Mouse (Mus musculus): ENCODE measurements around the gene Rims4. TPM values are rescaled to one million over a fixed set of nuclear protein-coding genes. Genes with fewer than 3 reads are reported as not detected.

The Rims4 gene
- polyA plus RNA-seq, 1 experiment from 2014 or later: 0.11 TPM

GRCm38 (mm10) chr2:163853461-163853901, 65.0 kb downstream of the Rims4 start, which contains the start of gene Kcnk15:
Kcnk15 (plus strand) TSS chr2:163853651.
- no peak for ATAC-seq
- Histone ChIP-seq H3K4me3 (no peak within 1 kb of the TSS), H3K9ac (no peak within 1 kb of the TSS), H3K27me3 (replicated peaks) (peaks cover 92% of the 10 kb centered on the region), H3K4me1 (no peaks in the 10 kb centered on the region), H3K27ac (no peak within 1 kb of the TSS), H3K9me3 (replicated peaks) (no peaks in the 10 kb centered on the region), H3K4me2 (peak within 1 kb of the TSS; percentile 12; the same call in 1 of the 2 replicates), H3K36me3 (no peaks in the 10 kb centered on the region)
- WGBS (ENCODE audit: insufficient replicate concordance): 3% methylated on average over 38 of the region's 38 CpGs

GRCm38 (mm10) chr2:163842043-163842442, 76.4 kb downstream of the Rims4 start:
- H3K9me3 ChIP-seq (replicated peaks): no peaks in the 10 kb centered on the region
- H3K36me3 ChIP-seq: no peaks in the 10 kb centered on the region
- no peak overlapping the region for H3K9ac ChIP-seq
- H3K4me1 ChIP-seq: no peaks in the 10 kb centered on the region
- H3K27ac ChIP-seq: no peak overlapping the region
- ATAC-seq: no peak
- no peak overlapping the region for H3K4me3 ChIP-seq
- 0 out of 2 replicates have a peak, but pooled peaks cover 3% of the 10 kb centered on the region for H3K27me3 ChIP-seq (replicated peaks)
- no peak overlapping the region for H3K4me2 ChIP-seq
- WGBS (ENCODE audit: insufficient replicate concordance): 59% methylated on average over 4 of the region's 4 CpGs

GRCm38 (mm10) chr2:163839519-163839918, 79.0 kb downstream of the Rims4 start:
- Histone ChIP-seq H3K9ac (no peak overlapping the region), H3K27me3 (replicated peaks) (0 out of 2 replicates have a peak, but pooled peaks cover 3% of the 10 kb centered on the region), H3K4me2 (no peak overlapping the region), H3K36me3 (no peaks in the 10 kb centered on the region), H3K9me3 (replicated peaks) (no peaks in the 10 kb centered on the region), H3K27ac (no peak overlapping the region), H3K4me1 (no peaks in the 10 kb centered on the region), H3K4me3 (no peak overlapping the region)
- 58% methylated on average over 6 of the region's 6 CpGs for WGBS (ENCODE audit: insufficient replicate concordance)
- ATAC-seq: no peak

GRCm38 (mm10) chr2:163838043-163838442, 80.4 kb downstream of the Rims4 start:
- H3K27ac ChIP-seq: no peak overlapping the region
- H3K4me1 ChIP-seq: no peaks in the 10 kb centered on the region
- no peak overlapping the region for H3K4me2 ChIP-seq
- H3K4me3 ChIP-seq: no peak overlapping the region
- 0 out of 2 replicates have a peak, but pooled peaks cover 3% of the 10 kb centered on the region for H3K27me3 ChIP-seq (replicated peaks)
- ATAC-seq: no peak
- no peaks in the 10 kb centered on the region for H3K36me3 ChIP-seq
- H3K9me3 ChIP-seq (replicated peaks): no peaks in the 10 kb centered on the region
- H3K9ac ChIP-seq: no peak overlapping the region
- 21% methylated on average over 9 of the region's 9 CpGs for WGBS (ENCODE audit: insufficient replicate concordance)

GRCm38 (mm10) chr2:163831163-163831562, 87.3 kb downstream of the Rims4 start:
- Histone ChIP-seq H3K4me2 (no peak overlapping the region), H3K27ac (no peak overlapping the region)
- WGBS (ENCODE audit: insufficient replicate concordance): 26% methylated on average over 1 of the region's 1 CpGs

GRCm38 (mm10) chr2:163826494-163826893, 92.0 kb downstream of the Rims4 start:
- Histone ChIP-seq H3K4me2 (no peak overlapping the region), H3K4me3 (no peak overlapping the region), H3K27ac (no peak overlapping the region), H3K4me1 (no peaks in the 10 kb centered on the region), H3K9me3 (replicated peaks) (no peaks in the 10 kb centered on the region), H3K36me3 (no peaks in the 10 kb centered on the region), H3K9ac (no peak overlapping the region), H3K27me3 (replicated peaks) (peaks cover 6% of the 10 kb centered on the region; the same call in 1 of the 2 replicates)
- no peak for ATAC-seq
- WGBS (ENCODE audit: insufficient replicate concordance): 59% methylated on average over 5 of the region's 5 CpGs

More at GRCm38 (mm10) chr2:163831163-163831562, 87.3 kb downstream of the Rims4 start:
- Histone ChIP-seq H3K36me3 (no peaks in the 10 kb centered on the region), H3K27me3 (replicated peaks) (no peaks in the 10 kb centered on the region), H3K9me3 (replicated peaks) (no peaks in the 10 kb centered on the region), H3K4me1 (no peaks in the 10 kb centered on the region), H3K4me3 (no peak overlapping the region), H3K9ac (no peak overlapping the region)
- no peak for ATAC-seq

- Histone ChIP-seq H3K9ac (no peak overlapping the region), H3K27me3 (replicated peaks) (peaks cover 6% of the 10 kb centered on the region; the same call in 1 of the 2 replicates), H3K9me3 (replicated peaks) (no peaks in the 10 kb centered on the region), H3K36me3 (no peaks in the 10 kb centered on the region), H3K4me1 (no peaks in the 10 kb centered on the region), H3K27ac (no peak overlapping the region), H3K4me3 (no peak overlapping the region), H3K4me2 (no peak overlapping the region)
- no peak for ATAC-seq
- 64% methylated on average over 1 of the region's 1 CpGs for WGBS (ENCODE audit: insufficient replicate concordance)
Measured at GRCm38 (mm10) chr2:163825861-163826260, 92.6 kb downstream of the Rims4 start.

DNA sequence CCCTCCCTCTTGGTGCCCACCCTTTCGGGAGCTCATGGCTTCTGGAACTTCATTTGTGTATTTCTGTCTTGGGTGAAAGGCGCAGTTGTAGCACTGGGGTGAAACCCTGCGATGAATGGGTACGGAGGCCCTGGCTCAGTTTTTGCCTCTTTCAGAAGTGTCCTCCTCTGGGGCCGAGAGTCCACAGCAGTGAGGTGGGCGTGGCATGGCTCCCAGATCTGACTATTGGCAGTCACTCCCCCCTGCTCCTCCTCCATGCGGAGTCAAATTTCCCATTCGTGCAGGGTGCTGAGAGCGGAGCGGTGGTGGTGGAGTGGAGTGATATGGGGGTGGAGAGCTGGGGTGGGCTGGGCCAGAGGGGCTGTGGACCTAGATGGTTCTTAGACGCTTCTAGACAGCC, 94.7 kb downstream of the Rims4 start:
- no peak overlapping the region for H3K9ac ChIP-seq
- H3K9me3 ChIP-seq (replicated peaks): no peaks in the 10 kb centered on the region
- H3K27me3 ChIP-seq (replicated peaks): peaks cover 6% of the 10 kb centered on the region; the same call in 1 of the 2 replicates
- H3K4me3 ChIP-seq: no peak overlapping the region
- WGBS (ENCODE audit: insufficient replicate concordance): 33% methylated on average over 11 of the region's 11 CpGs
- no peak overlapping the region for H3K27ac ChIP-seq
- ATAC-seq: peak; percentile 64
- H3K4me1 ChIP-seq: no peaks in the 10 kb centered on the region
- H3K4me2 ChIP-seq: 0 out of 2 replicates have a peak overlapping the region, but pooled peaks have one; percentile 0
- no peaks in the 10 kb centered on the region for H3K36me3 ChIP-seq

GRCm38 (mm10) chr2:163823248-163823647, 95.2 kb downstream of the Rims4 start:
- H3K9ac ChIP-seq: no peak overlapping the region
- peaks cover 6% of the 10 kb centered on the region; the same call in 1 of the 2 replicates for H3K27me3 ChIP-seq (replicated peaks)
- no peak overlapping the region for H3K27ac ChIP-seq
- no peak for ATAC-seq
- H3K4me2 ChIP-seq: no peak overlapping the region
- no peak overlapping the region for H3K4me3 ChIP-seq
- H3K36me3 ChIP-seq: no peaks in the 10 kb centered on the region
- 7% methylated on average over 4 of the region's 4 CpGs for WGBS (ENCODE audit: insufficient replicate concordance)
- H3K4me1 ChIP-seq: no peaks in the 10 kb centered on the region
- no peaks in the 10 kb centered on the region for H3K9me3 ChIP-seq (replicated peaks)

- Histone ChIP-seq H3K27ac (no peak within 1 kb of the TSS), H3K36me3 (no peaks in the 10 kb centered on the region), H3K9me3 (replicated peaks) (no peaks in the 10 kb centered on the region), H3K4me1 (no peaks in the 10 kb centered on the region), H3K4me3 (no peak within 1 kb of the TSS), H3K4me2 (no peak within 1 kb of the TSS), H3K27me3 (replicated peaks) (peaks cover 6% of the 10 kb centered on the region; the same call in 1 of the 2 replicates), H3K9ac (no peak within 1 kb of the TSS)
- WGBS (ENCODE audit: insufficient replicate concordance): 46% methylated on average over 4 of the region's 4 CpGs
- ATAC-seq: no peak
Measured at GRCm38 (mm10) chr2:163820607-163821006, 97.9 kb downstream of the Rims4 start, which contains the start of gene Ccn5. Ccn5 (plus strand) TSS chr2:163820861.

- no peaks in the 10 kb centered on the region for H3K9me3 ChIP-seq (replicated peaks)
Measured at GRCm38 (mm10) chr2:163814739-163815465, 103.6 kb downstream of the Rims4 start.

GRCm38 (mm10) chr2:163813077-163813476, 105.4 kb downstream of the Rims4 start:
- Histone ChIP-seq H3K36me3 (no peaks in the 10 kb centered on the region), H3K4me1 (0 out of 2 replicates have a peak, but pooled peaks cover 2% of the 10 kb centered on the region), H3K27me3 (replicated peaks) (no peaks in the 10 kb centered on the region), H3K27ac (no peak overlapping the region), H3K4me2 (no peak overlapping the region), H3K9me3 (replicated peaks) (no peaks in the 10 kb centered on the region), H3K4me3 (no peak overlapping the region), H3K9ac (no peak overlapping the region)
- ATAC-seq: no peak
- WGBS (ENCODE audit: insufficient replicate concordance): 11% methylated on average over 5 of the region's 5 CpGs

More at GRCm38 (mm10) chr2:163814739-163815465, 103.6 kb downstream of the Rims4 start:
- 78% methylated on average over 9 of the region's 9 CpGs for WGBS (ENCODE audit: insufficient replicate concordance)
- Histone ChIP-seq H3K9ac (no peak overlapping the region), H3K27ac (no peak overlapping the region), H3K27me3 (replicated peaks) (no peaks in the 10 kb centered on the region), H3K4me1 (0 out of 2 replicates have a peak, but pooled peaks cover 2% of the 10 kb centered on the region), H3K4me2 (no peak overlapping the region), H3K4me3 (no peak overlapping the region), H3K36me3 (no peaks in the 10 kb centered on the region)
- ATAC-seq: no peak
